Mouse (Mus musculus): ENCODE data around the gene Lsm14b. TPM values are rescaled to one million over a fixed set of nuclear protein-coding genes. Genes with fewer than 3 reads are reported as not detected.

Gene Lsm14b
- total RNA-seq (2021) = 100 to 1,000 TPM; 101 to 105 TPM
- long read RNA-seq, experiment 1, partial matches to known transcripts = 0 of 2 reads
- long read RNA-seq, experiment 1, other reads (novel, unspliced or antisense) = 2 of 2 reads
- long read RNA-seq, experiment 2, partial matches to known transcripts = 0 of 4 reads
- long read RNA-seq, experiment 2, other reads (novel, unspliced or antisense) = 3 of 4 reads

- H3K27ac ChIP-seq = peak within 1 kb of the TSS; percentile 92
- TF ChIP-seq CTCF (IDR thresholded peaks at IDR 0.05) = no peak
- peak; percentile 99 for DNase-seq (ENCODE audit: extremely low spot score in 1 of 2, low spot score in 2 of 2)
- H3K4me3 ChIP-seq = peak within 1 kb of the TSS; percentile 88
- intact Hi-C loops (cut with DNase I) = loop anchor here (1.0 to 5.0 kb wide), 3 partner anchors 18 to 107 kb away; partner anchors contain the start of genes Psma7 and Ss18l1
Observed at GRCm38 (mm10) chr2:180024401-180025098, at the start of gene Lsm14b. Gene Lsm14b (plus strand): TSS chr2:180024987.

GRCm38 (mm10) chr2:179975851-179976250 lies 48.9 kb upstream of the Lsm14b start:
- H3K4me3 ChIP-seq = no peak overlapping the region

DNA sequence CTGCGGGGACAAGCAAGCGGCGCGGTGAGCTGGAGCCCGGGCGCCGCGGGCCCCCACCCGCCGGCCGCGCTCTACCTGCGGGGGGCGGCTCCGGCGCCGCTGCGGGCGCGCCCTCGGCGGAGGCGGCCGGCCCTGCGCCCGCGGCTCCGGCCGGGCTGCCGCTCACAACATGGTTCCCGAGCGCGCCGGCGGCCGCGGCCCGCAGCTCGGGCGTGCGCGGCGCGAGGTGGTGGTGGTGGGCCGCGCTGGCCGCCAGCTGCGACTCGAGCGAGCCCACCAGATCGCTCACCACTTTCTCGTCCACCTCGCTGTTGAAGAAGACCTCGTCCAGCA lies 48.5 kb upstream of the Lsm14b start:
- DNase-seq (ENCODE audit: extremely low spot score in 1 of 2, low spot score in 2 of 2) = no peak
- Histone ChIP-seq H3K27ac (peak overlapping the region; percentile 70; the same call in 1 of the 2 replicates), H3K4me3 (peak overlapping the region; percentile 81)
- intact Hi-C loops (cut with DNase I) = loop anchor here (1.0 kb wide), 1 partner anchor 66 kb away; the partner anchor contains the start of genes Psma7 and Ss18l1
- TF ChIP-seq CTCF (IDR thresholded peaks at IDR 0.05) = no peak

More at GRCm38 (mm10) chr2:179975851-179976250, 48.9 kb upstream of the Lsm14b start:
- TF ChIP-seq CTCF (IDR thresholded peaks at IDR 0.05) = no peak
- intact Hi-C loops (cut with DNase I) = loop anchor here (1.0 to 2.0 kb wide), 2 partner anchors 59 to 66 kb away; partner anchors contain the start of genes Psma7 and Ss18l1
- no peak overlapping the region for H3K27ac ChIP-seq
- peak; percentile 37 to 41 for DNase-seq (ENCODE audit: extremely low spot score in 1 of 2, low spot score in 2 of 2)

DNA sequence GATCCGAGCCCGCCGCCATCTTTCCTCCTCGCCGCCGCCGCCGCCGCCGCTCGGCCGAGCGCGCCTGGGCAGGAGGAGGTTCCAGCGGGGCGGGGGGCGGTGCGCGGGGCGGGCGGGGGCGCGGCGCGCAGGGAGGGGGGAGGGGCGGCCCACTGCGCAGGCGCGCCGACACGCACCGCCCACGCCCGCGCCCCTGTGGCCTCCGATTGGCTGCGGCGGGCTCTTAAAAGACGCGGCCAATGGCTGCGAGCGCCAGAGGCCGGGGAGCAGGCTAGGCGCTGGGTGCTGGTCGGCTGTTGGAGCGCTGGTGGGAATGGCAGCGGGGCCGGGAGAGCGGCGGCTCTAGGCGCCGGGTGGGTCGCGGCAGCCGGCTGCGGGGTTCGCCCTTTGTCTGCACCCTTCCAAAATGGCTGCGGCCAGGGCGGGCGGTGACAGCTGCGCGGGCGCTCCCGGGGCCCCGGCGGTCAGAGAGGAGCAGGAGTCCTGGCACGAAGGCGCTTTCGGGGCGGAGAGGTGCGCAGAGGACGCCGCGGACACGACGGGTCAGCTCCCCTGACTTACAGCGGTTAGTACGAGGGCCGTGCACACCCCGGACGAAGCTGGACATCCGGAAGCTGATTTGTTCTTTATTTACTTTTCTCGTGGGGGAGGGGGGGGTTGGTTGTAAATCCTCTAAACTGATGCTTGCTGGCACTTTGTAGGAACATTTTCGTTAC lies 48.0 kb upstream of the Lsm14b start, which contains the start of gene Taf4:
Gene Taf4 (minus strand): TSS at position 19 of the 716 bp plus-strand sequence.
- no peak for TF ChIP-seq CTCF (IDR thresholded peaks at IDR 0.05)
- H3K4me3 ChIP-seq = peak within 1 kb of the TSS; percentile 81
- peak; percentile 91 to 94 for DNase-seq (ENCODE audit: extremely low spot score in 1 of 2, low spot score in 2 of 2)
- intact Hi-C loops (cut with DNase I) = loop anchor here (1.0 kb wide), 2 partner anchors 48 to 66 kb away; partner anchors contain the start of genes Lsm14b, Psma7 and Ss18l1
- peak within 1 kb of the TSS; percentile 99 for H3K27ac ChIP-seq

DNA sequence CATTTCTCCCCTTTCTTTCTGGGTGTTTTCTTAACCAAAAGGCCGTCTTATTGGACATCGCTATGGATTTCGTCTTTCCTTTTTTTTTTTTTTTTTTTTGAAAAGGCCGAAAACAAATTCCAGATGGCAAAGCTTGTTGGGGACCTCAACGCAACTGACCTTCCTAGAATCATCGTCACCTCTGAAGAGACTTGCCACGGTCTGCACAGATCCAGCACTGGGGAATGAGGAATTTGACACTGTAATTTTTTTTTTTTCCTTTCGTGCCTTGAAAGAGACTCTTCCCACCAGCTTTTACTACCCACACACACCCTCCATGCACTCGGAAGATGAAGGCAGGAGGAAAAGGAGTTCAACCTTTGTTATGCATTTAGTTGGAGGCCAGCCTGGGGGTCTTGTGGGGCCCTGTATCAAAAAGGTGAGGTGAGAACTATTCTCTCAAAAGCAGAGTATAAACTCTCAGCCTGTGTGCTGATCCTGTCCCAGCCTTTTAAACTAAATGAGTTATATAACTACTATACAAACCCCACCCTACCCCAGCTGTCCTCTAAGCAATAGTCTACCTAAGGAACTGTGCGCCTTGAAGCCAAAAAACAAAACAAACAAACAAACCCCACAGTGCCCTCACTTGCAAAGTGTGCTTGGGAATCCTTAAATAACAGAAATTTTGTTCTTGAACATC lies 47.3 kb upstream of the Lsm14b start:
- Histone ChIP-seq H3K27ac (peak overlapping the region; percentile 99), H3K4me3 (peak overlapping the region; percentile 81)
- no peak for TF ChIP-seq CTCF (IDR thresholded peaks at IDR 0.05)
- intact Hi-C loops (cut with DNase I) = loop anchor here (1.0 kb wide), 1 partner anchor 47 kb away; the partner anchor contains the start of gene Lsm14b
- no peak for DNase-seq (ENCODE audit: extremely low spot score in 1 of 2, low spot score in 2 of 2)

- H3K4me3 ChIP-seq = no peak overlapping the region
- intact Hi-C loops (cut with DNase I) = no loop called here
- TF ChIP-seq CTCF (IDR thresholded peaks at IDR 0.05) = no peak
- DNase-seq (ENCODE audit: extremely low spot score in 1 of 2, low spot score in 2 of 2) = no peak
- peak overlapping the region; percentile 99; the same call in 1 of the 2 replicates for H3K27ac ChIP-seq
Observed at GRCm38 (mm10) chr2:179978250-179978649, 46.5 kb upstream of the Lsm14b start.

GRCm38 (mm10) chr2:179979836-179980235 lies 45.0 kb upstream of the Lsm14b start:
- no peak for TF ChIP-seq CTCF (IDR thresholded peaks at IDR 0.05)
- DNase-seq (ENCODE audit: extremely low spot score in 1 of 2, low spot score in 2 of 2) = peak; percentile 43 to 44
- intact Hi-C loops (cut with DNase I) = no loop called here
- no peak overlapping the region for H3K27ac ChIP-seq
- H3K4me3 ChIP-seq = no peak overlapping the region

DNA sequence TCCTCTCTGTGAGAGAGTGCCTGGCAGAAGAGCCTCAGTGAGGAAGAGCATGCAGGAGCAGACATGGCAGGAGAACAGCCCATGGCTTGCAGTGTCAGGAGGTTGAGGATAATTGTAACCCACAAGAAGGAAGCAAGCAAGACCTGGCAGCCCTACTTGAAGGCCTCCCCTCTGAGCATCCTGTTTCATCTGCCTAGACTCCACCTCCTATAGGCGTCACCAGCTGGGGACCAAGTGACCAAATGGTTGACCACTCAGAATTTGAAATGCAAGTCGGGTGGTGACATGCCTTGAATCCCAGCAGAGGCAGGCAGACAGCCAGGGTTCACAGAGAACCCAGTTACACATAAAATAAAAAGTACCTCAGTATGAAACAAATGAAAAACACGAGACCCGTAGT lies 44.2 kb upstream of the Lsm14b start:
- Histone ChIP-seq H3K27ac (no peak overlapping the region), H3K4me3 (no peak overlapping the region)
- intact Hi-C loops (cut with DNase I) = no loop called here
- DNase-seq (ENCODE audit: extremely low spot score in 1 of 2, low spot score in 2 of 2) = no peak
- no peak for TF ChIP-seq CTCF (IDR thresholded peaks at IDR 0.05)

- intact Hi-C loops (cut with DNase I) = no loop called here
- Histone ChIP-seq H3K27ac (no peak overlapping the region), H3K4me3 (no peak overlapping the region)
- DNase-seq (ENCODE audit: extremely low spot score in 1 of 2, low spot score in 2 of 2) = no peak
- no peak for TF ChIP-seq CTCF (IDR thresholded peaks at IDR 0.05)
Observed at GRCm38 (mm10) chr2:179982715-179983114, 42.1 kb upstream of the Lsm14b start.

GRCm38 (mm10) chr2:179984830-179985229 lies 40.0 kb upstream of the Lsm14b start:
- H3K4me3 ChIP-seq = no peak overlapping the region
- TF ChIP-seq CTCF (IDR thresholded peaks at IDR 0.05) = no peak
- DNase-seq (ENCODE audit: extremely low spot score in 1 of 2, low spot score in 2 of 2) = no peak
- H3K27ac ChIP-seq = no peak overlapping the region
- intact Hi-C loops (cut with DNase I) = no loop called here

- DNase-seq (ENCODE audit: extremely low spot score in 1 of 2, low spot score in 2 of 2) = no peak
- TF ChIP-seq CTCF (IDR thresholded peaks at IDR 0.05) = no peak
- Histone ChIP-seq H3K27ac (no peak overlapping the region), H3K4me3 (no peak overlapping the region)
- intact Hi-C loops (cut with DNase I) = no loop called here
Observed at GRCm38 (mm10) chr2:179985695-179986094, 39.1 kb upstream of the Lsm14b start.

Measured in left cerebral cortex, adult 2 months (tissue).